Comparison of ENCODE assay signal across 8 mouse cellular contexts in the genomic region with DNA sequence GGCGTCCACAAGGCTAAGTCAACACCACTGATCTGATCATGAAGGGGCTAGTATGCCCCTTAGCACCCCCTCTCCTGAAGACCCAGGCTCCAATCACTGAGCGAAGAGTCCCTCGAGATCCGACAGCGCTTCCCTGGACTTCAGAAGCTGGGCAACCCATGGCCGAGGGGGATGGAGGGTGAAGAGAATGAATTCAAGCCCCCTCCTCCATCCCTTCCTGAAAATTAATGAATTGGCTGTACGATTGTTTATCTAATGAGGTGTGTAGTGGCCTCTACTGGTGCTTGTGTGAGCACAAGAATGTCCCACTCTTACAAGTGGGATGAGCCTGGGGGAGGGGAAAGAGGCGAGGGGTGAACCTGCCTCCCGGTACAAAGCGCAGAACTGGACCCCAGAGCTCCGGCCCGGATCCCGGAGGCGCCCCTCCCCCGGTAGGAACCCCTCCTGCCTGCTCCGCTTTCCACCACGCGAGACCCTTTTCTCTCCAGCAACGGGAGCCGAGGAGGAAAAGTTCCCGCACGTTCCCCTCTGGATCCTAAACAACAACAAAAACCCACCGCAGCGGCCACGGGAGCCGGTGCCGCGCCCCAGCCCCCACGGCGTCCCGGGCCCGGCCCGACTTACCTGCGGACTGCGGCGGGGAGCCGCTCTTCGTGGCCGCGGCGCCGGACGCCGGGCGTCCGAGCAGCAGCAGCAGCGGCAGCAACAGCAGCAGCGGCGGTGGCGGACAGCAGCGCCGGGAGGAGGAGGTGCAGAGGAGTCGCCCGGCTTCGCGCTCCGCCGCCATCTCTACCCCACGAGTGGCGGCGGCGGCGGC. TPM values are rescaled to one million over a fixed set of nuclear protein-coding genes. Genes with fewer than 3 reads are reported as not detected.
DNase-seq lines count a peak whose midpoint lies in the region; ATAC-seq and TF ChIP-seq lines count a peak whose summit lies in the region.

No protein-coding gene starts in this region.

- peak overlapping the region; percentile 83 for H3K4me2 ChIP-seq in embryonic facial prominence, embryonic 14.5 days (ENCODE audit: low read depth, low read length)
- H3K4me2 ChIP-seq in heart, embryonic 12.5 days: peak overlapping the region; percentile 89
- peak overlapping the region; percentile 64 for H3K4me2 ChIP-seq in liver, embryonic 15.5 days

- under 1% methylated on average over 20 of the region's 63 CpGs for WGBS in embryonic facial prominence, embryonic 14.5 days
- under 1% methylated on average over 61 of the region's 63 CpGs for WGBS in heart, embryonic 12.5 days
- under 1% methylated on average over 58 of the region's 63 CpGs for WGBS in liver, embryonic 15.5 days (ENCODE audit: insufficient replicate concordance)
- under 1% methylated on average over 63 of the region's 63 CpGs for WGBS in olfactory bulb, adult 2 months

- peak overlapping the region; percentile 100 for H3K27ac ChIP-seq in embryonic facial prominence, embryonic 14.5 days (replicated peaks; ENCODE audit: low read depth, low read length)
- peak overlapping the region; percentile 99 for H3K27ac ChIP-seq in heart, embryonic 12.5 days (ENCODE audit: poor library complexity, severe bottlenecking)
- H3K27ac ChIP-seq in liver, embryonic 15.5 days (replicated peaks): peak overlapping the region; percentile 74
- peak overlapping the region; percentile 52 for H3K27ac ChIP-seq in olfactory bulb, adult 2 months (ENCODE audit: insufficient read depth, low read depth, low read length)

- peak overlapping the region; percentile 100 for H3K4me3 ChIP-seq in embryonic facial prominence, embryonic 14.5 days (ENCODE audit: low read depth, low read length)
- peak overlapping the region; percentile 85 for H3K4me3 ChIP-seq in heart, embryonic 12.5 days
- H3K4me3 ChIP-seq in liver, embryonic 15.5 days (replicated peaks): peak overlapping the region; percentile 60
- H3K4me3 ChIP-seq in olfactory bulb, adult 2 months (ENCODE audit: insufficient read depth, low read depth, low read length): peak overlapping the region; percentile 99

- no peak for TF ChIP-seq POLR2A in olfactory bulb, adult 2 months (IDR thresholded peaks at IDR 0.05; ENCODE audit: insufficient read depth, low read depth, low read length)

- no peaks in the 10 kb centered on the region for H3K36me3 ChIP-seq in embryonic facial prominence, embryonic 14.5 days (ENCODE audit: control insufficient read depth, insufficient read depth, low read length)
- no peaks in the 10 kb centered on the region for H3K36me3 ChIP-seq in heart, embryonic 12.5 days
- no peaks in the 10 kb centered on the region for H3K36me3 ChIP-seq in liver, embryonic 15.5 days (replicated peaks)

- DNase-seq in 3T3-L1 (ENCODE audit: low read depth, low spot score): peak; percentile 68
- peak; percentile 69 for DNase-seq in adrenal gland, postnatal 14 days
- peak; percentile 79 for DNase-seq in embryonic facial prominence, embryonic 14.5 days (ENCODE audit: low spot score)
- peak; percentile 68 to 77 for DNase-seq in kidney, postnatal 4 days
- peak; percentile 21 for DNase-seq in urinary bladder, postnatal 25 days (ENCODE audit: low spot score)

- TF ChIP-seq CTCF in olfactory bulb, adult 2 months (IDR thresholded peaks at IDR 0.05; ENCODE audit: insufficient read depth, low read depth, low read length): no peak

- H3K9me3 ChIP-seq in embryonic facial prominence, embryonic 14.5 days (ENCODE audit: control insufficient read depth, low read length): no peaks in the 10 kb centered on the region
- H3K9me3 ChIP-seq in heart, embryonic 12.5 days (replicated peaks): no peaks in the 10 kb centered on the region; the same call in 1 of the 2 replicates
- no peaks in the 10 kb centered on the region for H3K9me3 ChIP-seq in liver, embryonic 15.5 days (replicated peaks)

- peak overlapping the region; percentile 97 for H3K9ac ChIP-seq in embryonic facial prominence, embryonic 14.5 days (ENCODE audit: low read depth, low read length)
- peak overlapping the region; percentile 91 for H3K9ac ChIP-seq in heart, embryonic 12.5 days
- peak overlapping the region; percentile 30; the same call in 1 of the 2 replicates for H3K9ac ChIP-seq in liver, embryonic 15.5 days

- ATAC-seq in embryonic facial prominence, embryonic 14.5 days (ENCODE audit: low read depth): peak; percentile 2; the same call in 1 of the 2 replicates
- peak; percentile 16 for ATAC-seq in heart, embryonic 12.5 days (ENCODE audit: insufficient number of reproducible peaks, low FRiP score)
- no peak; the same call in 1 of the 2 replicates for ATAC-seq in liver, embryonic 15.5 days (ENCODE audit: insufficient read depth)

- peaks cover 14% of the 10 kb centered on the region for H3K4me1 ChIP-seq in embryonic facial prominence, embryonic 14.5 days (ENCODE audit: control insufficient read depth, insufficient read depth, low read length)
- H3K4me1 ChIP-seq in heart, embryonic 12.5 days (replicated peaks): peaks cover 14% of the 10 kb centered on the region
- H3K4me1 ChIP-seq in liver, embryonic 15.5 days (replicated peaks): no peaks in the 10 kb centered on the region
- peaks cover 3% of the 10 kb centered on the region; the same call in 1 of the 2 replicates for H3K4me1 ChIP-seq in olfactory bulb, adult 2 months (ENCODE audit: control insufficient read depth, insufficient read depth, low read length)

- H3K27me3 ChIP-seq in embryonic facial prominence, embryonic 14.5 days (replicated peaks; ENCODE audit: control insufficient read depth, insufficient read depth, low read length): no peaks in the 10 kb centered on the region
- no peaks in the 10 kb centered on the region for H3K27me3 ChIP-seq in heart, embryonic 12.5 days (replicated peaks)
- peaks cover 69% of the 10 kb centered on the region for H3K27me3 ChIP-seq in liver, embryonic 15.5 days

RNA-seq across cellular contexts. Expression of gene Neo1, which starts 0.7 kb away (rescaled TPM):
- 49.3 and 55.0 TPM in 2 replicates for total RNA-seq in adrenal gland, postnatal 14 days (2021)
- polyA plus RNA-seq in embryonic facial prominence, embryonic 14.5 days (2014; fragmentation: Nextera tagmentation; extraction: Ambion mirVana): 43.1 and 48.9 TPM in 2 replicates
- 41.8 and 43.6 TPM in 2 replicates for polyA plus RNA-seq in heart, embryonic 12.5 days (2016; fragmentation: Nextera tagmentation; extraction: Ambion mirVana)
- polyA plus RNA-seq in liver, embryonic 15.5 days (2015; fragmentation: Nextera tagmentation; extraction: Ambion mirVana): 1.7 and 1.8 TPM in 2 replicates
- not detected in 2 replicates for polyA plus RNA-seq in olfactory bulb, adult 2 months (2012; ENCODE audit: insufficient read depth, insufficient read length, low replicate concordance, missing spikeins)

Comparison
In these comparisons a context has a peak if more than half of its experiments do, and no peak if none do; other contexts are left out.
1. DNase-seq: peak in every context shown above with its lines; median percentile 79 in embryonic facial prominence, embryonic 14.5 days; 72 in kidney, postnatal 4 days; 69 in adrenal gland, postnatal 14 days; 68 in 3T3-L1; 21 in urinary bladder, postnatal 25 days.
2. H3K9ac ChIP-seq: peak in every context shown above with its lines; median percentile 97 in embryonic facial prominence, embryonic 14.5 days; 91 in heart, embryonic 12.5 days; 30 in liver, embryonic 15.5 days.